9 mouse cellular contexts compared by ENCODE assay signal in genomic region chr10:70318630-70319029, GRCm38 (mm10).
DNase-seq lines count a peak whose midpoint lies in the region; ATAC-seq and TF ChIP-seq lines count a peak whose summit lies in the region.
"Had no signal": no experiment of that assay in that cellular context is flagged by ENCODE, and none has a peak within 500 bp of the region (broad histone marks: within the 10 kb centered on the region; RNA-seq: fewer than 3 reads in every experiment).

No protein-coding gene starts in this region.

- ATAC-seq in embryonic facial prominence, embryonic 15.5 days (ENCODE audit: insufficient number of reproducible peaks, low FRiP score, low TSS enrichment, low read depth) = 0 out of 2 replicates have a peak, but pooled peaks have one; percentile 7
- peak; percentile 82 for ATAC-seq in hindbrain, postnatal 0 days
- ATAC-seq in midbrain, postnatal 0 days (ENCODE audit: low FRiP score) = 0 out of 2 replicates have a peak, but pooled peaks have one; percentile 31
- ATAC-seq in erythroblast, adult 5-6 weeks (replicated peaks; ENCODE audit: low FRiP score, poor library complexity, severe bottlenecking) = no peak

- peak; percentile 71 for DNase-seq in right cerebral cortex, adult 18-20 months
- no peak for DNase-seq in right cerebral cortex, postnatal 14 days
- DNase-seq in adrenal gland, postnatal 36 days = peak; percentile 11 to 54
- peak; percentile 92 for DNase-seq in hindbrain, postnatal 0 days (ENCODE audit: low spot score)
- DNase-seq in left cerebral cortex, adult 8-10 months (ENCODE audit: low spot score in 2 of 2) = peak; percentile 28 to 39
- peak; percentile 92 for DNase-seq in midbrain, postnatal 0 days (ENCODE audit: low spot score)

- H3K36me3 ChIP-seq in embryonic facial prominence, embryonic 15.5 days = no peaks in the 10 kb centered on the region
- H3K36me3 ChIP-seq in hindbrain, postnatal 0 days (ENCODE audit: insufficient read depth, low read length) = no peaks in the 10 kb centered on the region
- no peaks in the 10 kb centered on the region for H3K36me3 ChIP-seq in midbrain, postnatal 0 days (ENCODE audit: insufficient read depth, low read length)

- H3K4me2 ChIP-seq in embryonic facial prominence, embryonic 15.5 days (replicated peaks) = no peak overlapping the region
- H3K4me2 ChIP-seq in hindbrain, postnatal 0 days (ENCODE audit: low read depth, low read length) = no peak overlapping the region
- no peak overlapping the region for H3K4me2 ChIP-seq in midbrain, postnatal 0 days (ENCODE audit: low read depth, low read length, poor library complexity, severe bottlenecking)

- no peaks in the 10 kb centered on the region for H3K4me1 ChIP-seq in embryonic facial prominence, embryonic 15.5 days
- H3K4me1 ChIP-seq in hindbrain, postnatal 0 days (ENCODE audit: insufficient read depth, low read length) = no peaks in the 10 kb centered on the region
- no peaks in the 10 kb centered on the region for H3K4me1 ChIP-seq in midbrain, postnatal 0 days (ENCODE audit: insufficient read depth, low read length)

- WGBS in embryonic facial prominence, embryonic 15.5 days = 6% methylated on average over 3 of the region's 3 CpGs
- WGBS in hindbrain, postnatal 0 days = 2% methylated on average over 3 of the region's 3 CpGs
- 2% methylated on average over 3 of the region's 3 CpGs for WGBS in midbrain, postnatal 0 days

- H3K9me3 ChIP-seq in embryonic facial prominence, embryonic 15.5 days (replicated peaks) = no peaks in the 10 kb centered on the region
- H3K9me3 ChIP-seq in hindbrain, postnatal 0 days (ENCODE audit: low read length) = no peaks in the 10 kb centered on the region
- no peaks in the 10 kb centered on the region for H3K9me3 ChIP-seq in midbrain, postnatal 0 days (ENCODE audit: low read length)

- H3K27me3 ChIP-seq in embryonic facial prominence, embryonic 15.5 days = no peaks in the 10 kb centered on the region
- no peaks in the 10 kb centered on the region for H3K27me3 ChIP-seq in hindbrain, postnatal 0 days (ENCODE audit: insufficient read depth, low read length)
- no peaks in the 10 kb centered on the region for H3K27me3 ChIP-seq in midbrain, postnatal 0 days (ENCODE audit: insufficient read depth, low read length)

- no peak overlapping the region for H3K4me3 ChIP-seq in embryonic facial prominence, embryonic 15.5 days (replicated peaks)
- no peak overlapping the region for H3K4me3 ChIP-seq in hindbrain, postnatal 0 days (ENCODE audit: low read length)
- no peak overlapping the region for H3K4me3 ChIP-seq in midbrain, postnatal 0 days (ENCODE audit: low read depth, low read length)
- H3K4me3 ChIP-seq: erythroblast, embryonic 14.5 days had no signal

- H3K9ac ChIP-seq in embryonic facial prominence, embryonic 15.5 days = no peak overlapping the region
- H3K9ac ChIP-seq in hindbrain, postnatal 0 days (replicated peaks; ENCODE audit: low read length) = no peak overlapping the region
- no peak overlapping the region for H3K9ac ChIP-seq in midbrain, postnatal 0 days (replicated peaks; ENCODE audit: low read length, poor library complexity, severe bottlenecking)

- peak; percentile 92 for TF ChIP-seq CTCF in hindbrain, postnatal 0 days (IDR thresholded peaks at IDR 0.05; ENCODE audit: low read depth)
- TF ChIP-seq CTCF in midbrain, postnatal 0 days (IDR thresholded peaks at IDR 0.05) = peak; percentile 94

- no peak overlapping the region for H3K27ac ChIP-seq in embryonic facial prominence, embryonic 15.5 days (replicated peaks)
- no peak overlapping the region for H3K27ac ChIP-seq in hindbrain, postnatal 0 days
- no peak overlapping the region for H3K27ac ChIP-seq in midbrain, postnatal 0 days (ENCODE audit: low read depth, low read length)
